Mouse (Mus musculus) left cerebral cortex, postnatal 36 days (tissue): ENCODE results near the gene Disp2. TPM values are rescaled to one million over a fixed set of nuclear protein-coding genes. Genes with fewer than 3 reads are reported as not detected.

ENCODE experiments used
- DNase-seq, 2 experiments: peaks; one replicate each; pipeline ENCODE4 v3.0.0; 2021 to 2022; ENCODE audit warnings: low spot score in 2 of 2, mixed read lengths in 1 of 2
- intact Hi-C: fragments of 180-260 bp; cut with DNase I; formaldehyde crosslinking; loops from one replicate; pipeline ENCODE4 v1.15.1; 2025
- total RNA-seq, 2 experiments: library from RNA; stranded (reverse); gene quantifications; 2 replicates each; pipeline ENCODE4 v1.2.3; 2021

Gene Disp2
- total RNA-seq, 2 experiments from 2014 or later, result 187 to 192 TPM

DNA sequence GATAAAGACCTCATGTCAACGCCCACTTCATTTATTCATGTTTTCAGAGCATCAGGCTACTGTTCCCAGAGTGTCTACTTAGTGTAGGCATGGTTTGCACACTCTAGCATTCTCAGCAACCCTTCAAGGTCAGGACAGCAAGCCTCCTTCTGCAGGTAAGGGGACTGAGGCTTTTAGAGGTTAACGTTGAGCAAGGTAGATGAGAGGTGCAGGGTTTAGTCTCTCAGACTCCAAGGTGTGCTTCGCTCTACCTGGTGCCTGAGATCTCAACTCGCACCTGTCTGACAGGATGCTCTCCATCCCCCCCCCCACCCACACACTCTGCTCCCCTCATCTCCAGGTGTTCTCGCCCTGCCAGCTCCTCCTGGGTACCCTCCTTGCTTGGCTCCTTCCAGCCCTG, 25.4 kb upstream of the Disp2 start:
- intact Hi-C loops, result no loop called here
- DNase-seq, result no peak

DNA sequence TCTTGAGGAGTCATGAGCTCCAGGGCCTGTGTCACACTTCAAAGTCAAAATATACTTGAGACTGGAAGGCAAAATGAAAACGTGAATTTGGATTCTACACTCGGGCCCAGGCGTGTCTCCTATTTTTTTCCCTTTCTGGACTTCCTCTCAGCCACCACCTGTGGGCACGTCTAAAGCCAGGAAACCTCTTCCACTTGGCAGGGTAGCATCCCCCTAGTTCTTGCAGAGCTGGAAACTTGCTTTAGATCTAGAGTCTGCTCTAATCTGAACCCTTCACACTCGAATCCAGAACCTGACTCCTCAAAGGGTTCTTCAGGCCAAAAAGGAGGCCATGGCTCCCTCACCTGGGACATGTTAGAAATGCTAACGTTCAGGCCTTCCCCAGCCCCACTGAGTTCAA, 24.1 kb upstream of the Disp2 start:
- no peak for DNase-seq

DNA sequence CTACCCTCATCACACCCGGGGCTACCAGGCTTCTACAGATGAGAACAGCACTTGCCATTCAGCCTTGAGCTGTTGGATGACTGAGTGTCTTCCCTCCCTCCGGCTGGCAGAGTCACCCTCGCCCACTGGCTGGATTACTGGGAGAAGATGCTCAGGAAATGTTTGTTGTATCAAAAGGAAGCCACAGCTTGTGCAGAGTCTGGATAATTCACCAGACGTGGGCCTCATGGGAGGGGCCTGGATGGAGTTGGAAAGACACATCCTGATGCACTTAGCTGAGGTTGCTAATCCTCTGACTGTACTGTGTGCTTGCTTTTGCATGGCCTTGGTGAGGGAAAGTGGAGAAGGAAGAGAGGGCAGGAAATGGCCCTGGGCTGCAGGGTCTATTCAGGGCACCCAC, 23.4 kb upstream of the Disp2 start:
- DNase-seq, result no peak
- intact Hi-C loops, result no loop called here

More for the DNA sequence above, 24.1 kb upstream of the Disp2 start:
- intact Hi-C loops, result no loop called here

DNA sequence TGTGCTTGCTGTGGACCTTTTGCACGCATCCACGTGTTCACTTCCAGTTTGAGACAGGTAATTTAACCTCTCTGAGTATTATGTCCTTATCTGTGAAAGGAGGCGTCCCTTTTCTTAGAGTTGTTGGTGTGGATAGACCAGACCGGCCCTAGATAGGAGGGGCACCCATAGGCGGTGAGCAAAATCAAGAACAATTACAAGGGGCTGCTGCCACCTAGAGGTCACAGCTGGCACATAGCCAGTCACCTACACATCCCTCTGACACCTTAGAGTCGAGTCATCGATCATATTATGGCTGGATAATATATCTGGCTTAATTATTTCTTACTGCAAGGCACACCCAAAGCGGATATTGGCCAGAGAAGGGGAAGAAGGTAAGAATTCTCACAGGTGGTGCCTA, 19.7 kb upstream of the Disp2 start:
- intact Hi-C loops, result loop anchor here (5.0 kb wide), 1 partner anchor 122 kb away; no protein-coding TSS in a partner anchor
- DNase-seq, result no peak

DNA sequence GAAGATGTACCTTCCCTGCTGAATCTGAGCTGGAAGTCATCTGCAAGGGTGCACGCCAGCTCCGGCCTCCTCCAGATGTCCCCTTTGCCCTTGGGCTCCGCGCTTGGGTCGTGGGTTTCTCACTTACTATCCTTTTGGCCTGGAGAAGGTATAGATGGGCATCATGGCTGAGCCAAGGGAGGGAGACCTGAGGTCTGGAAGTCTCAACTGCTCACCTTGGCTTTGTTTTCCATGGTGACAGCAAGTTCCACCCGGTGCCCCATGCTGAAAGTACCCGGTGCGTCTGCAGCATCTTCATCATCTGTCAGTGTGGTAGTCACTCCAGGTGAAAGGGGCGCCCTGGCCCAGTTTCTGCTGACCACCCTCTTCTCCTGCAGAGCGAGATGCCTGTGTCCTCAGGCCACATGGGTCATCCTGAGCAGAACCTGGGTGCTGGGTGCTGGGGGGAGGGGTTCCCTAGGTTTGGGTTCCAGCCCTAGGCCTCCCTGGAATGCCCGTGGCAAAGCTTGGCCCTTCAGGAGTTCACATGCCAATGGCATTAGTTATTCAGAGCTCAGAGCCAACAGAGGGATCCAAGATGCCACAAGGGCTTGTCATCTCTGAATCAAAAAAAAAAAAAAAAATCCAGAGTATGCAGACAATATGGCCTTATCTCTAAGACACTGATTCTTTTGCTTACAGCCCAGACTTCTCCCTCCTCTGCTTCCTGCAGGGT, 19.1 kb upstream of the Disp2 start:
- intact Hi-C loops, result loop anchor here (5.0 kb wide), 1 partner anchor 122 kb away; no protein-coding TSS in a partner anchor
- DNase-seq, result no peak

DNA sequence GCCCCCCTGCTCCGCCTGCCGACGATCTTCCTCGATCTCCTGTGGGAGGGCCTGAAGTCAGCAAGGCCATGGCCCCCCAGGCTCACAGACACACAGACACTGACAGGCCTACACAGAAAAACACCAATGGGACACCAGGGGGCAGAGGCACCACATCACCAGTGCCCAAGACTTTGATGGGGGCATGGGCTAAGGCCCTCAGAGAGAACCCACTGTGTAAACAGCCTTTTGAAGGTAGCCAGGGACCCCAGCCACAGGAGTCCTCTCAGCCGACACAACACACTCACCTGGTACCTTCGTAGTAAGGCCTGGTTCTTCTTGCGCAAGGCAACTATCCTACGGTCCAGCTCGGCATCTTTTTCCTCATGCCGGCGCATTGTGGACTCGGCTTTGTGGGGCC, 18.2 kb upstream of the Disp2 start:
- DNase-seq, result no peak
- intact Hi-C loops, result loop anchor here (5.0 kb wide), 1 partner anchor 121 kb away; no protein-coding TSS in a partner anchor

DNA sequence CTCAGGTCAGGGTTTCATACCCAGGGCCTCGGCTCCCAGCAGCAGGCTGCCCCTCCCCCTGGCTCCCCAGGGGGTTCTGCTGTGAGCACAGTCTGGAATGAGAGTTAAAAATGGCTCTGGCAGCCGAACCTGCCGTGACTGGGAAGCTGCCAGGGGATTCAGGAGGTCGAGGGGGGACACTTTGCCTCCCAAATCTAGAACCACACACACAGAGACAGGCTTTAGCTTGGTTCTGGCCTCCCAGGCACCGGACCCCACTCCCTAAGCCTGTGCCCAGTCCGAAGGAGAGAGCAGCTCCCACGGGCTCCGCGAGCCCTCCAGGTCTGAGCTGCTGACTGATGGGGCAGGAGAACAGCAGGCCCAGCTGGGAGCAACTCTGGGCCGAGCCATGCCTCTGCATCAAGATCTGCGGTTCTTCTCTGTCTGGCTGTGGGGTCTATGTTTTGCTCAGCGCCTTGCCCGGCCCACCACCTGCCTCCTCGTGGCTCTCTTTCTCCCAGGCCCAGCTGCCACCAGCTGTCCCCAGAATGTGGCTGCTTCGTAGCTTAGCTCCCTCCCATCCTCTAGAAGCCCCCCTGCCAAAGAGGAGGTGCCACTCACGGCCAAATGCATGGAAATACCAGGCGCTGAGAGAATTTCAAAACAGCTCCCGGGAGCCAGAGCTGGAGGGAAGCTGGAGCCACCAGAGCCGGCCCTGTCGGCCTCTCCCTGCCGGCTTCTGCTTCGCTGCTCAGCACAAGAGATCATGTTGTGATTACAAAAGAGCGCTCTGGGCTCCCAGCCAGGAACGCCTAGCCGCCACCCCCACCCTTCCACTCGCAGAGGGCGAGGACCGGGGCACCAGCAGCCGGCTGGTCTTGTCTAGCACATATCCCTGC, 17.4 kb upstream of the Disp2 start, which contains the start of gene Ccdc9b:
Gene Ccdc9b, minus strand, starts transcription at position 756 of the 878 bp plus-strand sequence.
- intact Hi-C loops, result loop anchor here (2.0 to 5.0 kb wide), 2 partner anchors 15 to 120 kb away; no protein-coding TSS in a partner anchor
- DNase-seq, result peak; percentile 80 to 83

DNA sequence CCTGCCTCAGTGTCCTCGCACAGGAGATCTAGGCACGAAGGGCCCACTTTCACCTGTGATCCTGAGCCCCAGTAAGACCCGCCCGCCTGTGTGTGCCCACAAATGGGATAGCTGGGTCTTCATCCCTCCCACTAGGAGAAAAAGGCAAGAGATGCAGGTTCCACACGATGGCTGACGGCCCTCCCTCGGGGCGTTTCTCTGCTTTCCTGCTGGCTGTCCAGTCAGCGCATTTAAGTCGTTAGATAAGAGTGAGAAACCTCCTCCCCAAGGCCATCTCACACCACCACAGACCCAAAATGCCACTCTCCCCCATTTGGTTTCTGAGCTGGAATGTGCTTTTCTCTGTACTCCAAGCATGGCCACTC, 16.8 kb upstream of the Disp2 start:
- no peak for DNase-seq
- intact Hi-C loops, result loop anchor here (2.0 to 5.0 kb wide), 2 partner anchors 16 to 120 kb away; no protein-coding TSS in a partner anchor

DNA sequence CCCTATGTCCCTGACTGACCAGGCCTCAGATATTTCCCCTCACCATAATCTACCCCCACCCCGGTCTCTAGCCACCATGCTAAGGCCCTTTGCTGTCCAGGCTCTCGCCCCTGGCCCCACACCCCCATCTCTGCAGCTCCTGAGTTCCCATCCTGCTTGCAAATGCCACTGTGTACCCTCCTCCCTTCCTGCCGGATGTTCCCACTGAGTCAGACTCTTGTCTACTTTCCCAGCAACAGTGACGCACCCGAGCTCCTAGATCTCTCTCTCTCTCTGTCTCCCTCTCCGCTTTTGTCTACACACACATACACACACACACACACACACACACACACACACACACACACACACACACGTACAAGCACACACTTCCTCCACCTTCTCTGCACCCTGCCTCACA, 16.1 kb upstream of the Disp2 start:
- peak; percentile 57 to 58 for DNase-seq
- intact Hi-C loops, result loop anchor here (2.0 to 5.0 kb wide), 2 partner anchors 17 to 119 kb away; no protein-coding TSS in a partner anchor

DNA sequence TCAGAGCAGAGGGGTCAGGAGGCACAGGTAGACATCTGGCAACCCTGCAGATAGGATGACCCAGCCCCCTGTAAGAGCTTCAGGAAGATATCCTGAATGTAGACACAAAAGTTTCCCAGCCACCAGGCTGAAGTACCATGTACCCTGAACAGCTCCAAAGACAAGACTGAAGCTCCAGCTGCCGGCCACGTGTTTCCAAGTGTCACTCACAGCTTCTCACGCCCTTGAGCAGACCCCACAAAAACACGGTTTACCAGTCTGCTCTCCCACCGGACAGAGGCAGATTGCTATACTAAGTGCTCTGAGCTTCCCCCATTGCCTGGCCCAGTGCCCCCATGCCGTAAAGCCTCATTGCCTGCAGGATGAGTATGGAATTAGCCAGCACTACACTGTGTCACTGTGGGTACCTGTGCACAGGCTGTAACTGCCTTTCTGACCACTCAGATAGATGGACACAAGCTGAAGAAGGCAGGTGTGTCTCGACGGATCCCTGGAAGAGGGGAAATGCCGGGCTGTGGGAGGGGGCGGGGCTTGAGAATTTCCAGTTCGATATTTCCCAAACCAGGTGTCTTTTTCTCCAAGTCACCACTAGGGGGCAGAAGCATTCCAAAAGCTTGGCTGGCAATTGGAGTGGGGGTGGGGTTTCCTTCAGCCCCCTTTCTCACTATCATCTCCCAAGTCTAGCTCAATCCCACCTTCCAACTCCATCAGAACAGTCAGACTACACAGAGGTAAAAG, 15.3 kb upstream of the Disp2 start:
- intact Hi-C loops, result loop anchor here (5.0 kb wide), 1 partner anchor 118 kb away; no protein-coding TSS in a partner anchor
- peak; percentile 34 to 43 for DNase-seq

DNA sequence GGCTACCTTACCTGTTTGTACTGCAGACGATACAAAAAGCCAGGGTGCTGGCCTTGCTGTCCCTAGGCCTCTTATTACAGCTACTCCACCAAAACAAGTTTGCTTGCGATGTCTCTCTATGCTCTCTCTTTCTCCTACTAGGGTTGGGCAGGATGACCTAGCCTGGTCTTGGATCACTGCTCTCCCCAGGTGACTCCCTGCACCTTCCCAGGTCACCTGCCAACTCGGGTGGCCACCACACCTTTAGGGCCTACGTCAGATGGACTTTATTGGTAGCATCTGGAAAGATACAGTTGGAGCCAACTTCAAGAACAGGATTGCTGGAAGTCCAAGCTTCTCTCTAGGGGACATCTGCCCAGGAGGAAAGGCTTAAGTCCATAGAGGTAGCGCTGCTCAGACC, 14.6 kb upstream of the Disp2 start:
- intact Hi-C loops, result loop anchor here (5.0 kb wide), 2 partner anchors 97 to 117 kb away; partner anchors contain the start of gene Ivd

DNA sequence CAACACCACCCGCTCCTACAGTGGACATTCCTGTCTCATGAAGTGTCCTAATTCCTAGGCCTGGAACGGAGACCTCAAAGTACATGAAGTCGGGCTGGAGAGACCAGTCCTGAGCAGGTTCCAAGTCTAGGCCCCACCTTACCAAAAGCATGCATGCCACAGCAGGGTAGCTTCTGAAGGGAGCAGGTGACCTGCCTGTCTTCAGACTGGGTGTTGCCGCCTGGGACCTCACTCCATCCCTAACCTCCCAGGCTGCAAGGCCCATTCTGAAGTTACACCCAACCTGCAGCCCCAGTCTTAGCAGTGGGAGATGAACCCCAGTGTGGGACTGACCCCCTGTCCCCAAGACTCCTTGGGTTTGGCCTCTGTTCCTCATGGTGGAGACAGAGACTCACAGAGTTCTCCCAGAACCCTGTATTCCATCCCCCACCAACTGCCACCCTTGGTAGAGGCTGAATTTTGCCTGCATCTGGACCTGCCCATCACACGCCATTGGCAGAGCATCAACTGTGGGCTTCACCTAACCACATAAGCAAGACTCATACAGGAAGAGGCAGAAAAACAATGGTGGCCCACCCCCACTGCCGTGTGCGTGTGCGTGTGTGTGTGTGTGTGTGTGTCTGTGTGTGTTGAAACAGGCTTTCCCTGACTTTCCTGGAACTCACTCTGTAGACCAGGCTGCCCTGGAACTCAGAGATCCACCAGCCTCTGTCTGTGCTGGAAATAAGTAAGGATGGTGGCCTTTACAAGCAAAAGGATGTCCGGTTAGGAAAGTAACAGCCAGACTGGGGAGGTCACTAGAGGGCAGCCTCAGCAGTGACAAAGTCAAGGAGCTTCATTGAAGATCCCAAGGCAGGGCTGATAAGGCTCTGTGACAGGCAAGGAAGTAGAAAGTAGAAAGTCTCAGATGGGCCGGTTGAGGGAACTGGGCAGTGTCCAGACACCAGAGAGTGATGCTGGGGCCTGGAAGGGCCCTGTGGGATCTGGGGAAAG, 13.2 kb upstream of the Disp2 start:
- intact Hi-C loops, result loop anchor here (5.0 kb wide), 1 partner anchor 96 kb away; the partner anchor contains the start of gene Ivd
- DNase-seq, result no peak

More for the DNA sequence above, 14.6 kb upstream of the Disp2 start:
- DNase-seq, result no peak

DNA sequence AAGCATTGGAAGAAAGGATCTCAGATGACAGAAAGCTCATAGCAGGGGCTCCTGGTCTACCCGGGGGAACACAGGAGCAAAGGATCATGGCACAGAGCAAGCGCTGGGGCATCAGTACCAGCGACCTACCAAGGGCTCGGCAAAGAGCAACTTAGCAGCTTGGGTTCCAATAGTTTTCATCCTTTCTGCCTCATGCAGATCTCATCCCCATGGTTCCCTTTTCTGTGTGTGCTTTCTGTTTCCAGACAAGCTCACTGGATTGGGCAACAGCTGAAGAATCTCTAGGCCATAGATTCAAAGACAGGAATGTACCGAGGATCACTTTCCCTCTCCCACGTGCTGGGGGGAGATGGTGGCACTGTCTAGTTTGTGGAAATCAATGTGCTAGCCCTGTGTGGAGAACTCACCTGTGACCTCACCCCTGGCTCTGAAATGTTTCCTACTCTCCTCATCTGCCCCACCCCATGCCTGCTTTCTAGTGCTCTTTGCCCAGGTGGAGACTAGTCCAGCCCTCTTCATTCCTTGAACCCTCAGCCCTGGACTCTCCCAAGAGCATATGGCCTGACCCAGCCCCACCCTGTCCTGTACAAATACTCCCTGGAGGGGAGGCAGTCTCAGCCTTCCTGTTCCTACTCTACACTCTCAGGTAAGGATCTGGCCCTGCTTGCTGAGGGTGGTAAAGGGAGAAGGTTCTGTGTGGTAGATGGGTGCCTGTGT, 7.2 kb upstream of the Disp2 start, which contains the start of gene Phgr1:
Gene Phgr1, plus strand, starts transcription at position 612 of the 717 bp plus-strand sequence.
- DNase-seq, result no peak
- intact Hi-C loops, result no loop called here

DNA sequence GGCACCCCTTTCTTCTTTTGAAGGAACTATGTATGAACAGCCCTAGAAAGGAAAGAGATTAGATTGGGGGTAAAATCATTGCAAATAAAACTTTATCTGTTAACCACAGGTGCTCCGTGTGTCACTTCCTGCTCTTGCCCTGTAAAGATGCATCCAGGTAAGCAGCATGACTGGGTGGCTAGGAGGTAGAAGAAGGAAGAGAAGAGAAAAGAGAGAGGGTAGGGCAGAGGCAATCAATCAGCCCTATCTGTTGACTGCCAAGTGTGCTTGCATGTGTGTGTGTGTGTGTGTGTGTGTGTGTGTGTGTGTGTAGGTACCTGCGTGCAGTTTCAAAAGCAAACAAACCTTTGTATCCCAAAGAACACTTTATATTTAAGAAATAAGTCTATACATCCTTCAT, 5.0 kb upstream of the Disp2 start:
- intact Hi-C loops, result no loop called here

DNA sequence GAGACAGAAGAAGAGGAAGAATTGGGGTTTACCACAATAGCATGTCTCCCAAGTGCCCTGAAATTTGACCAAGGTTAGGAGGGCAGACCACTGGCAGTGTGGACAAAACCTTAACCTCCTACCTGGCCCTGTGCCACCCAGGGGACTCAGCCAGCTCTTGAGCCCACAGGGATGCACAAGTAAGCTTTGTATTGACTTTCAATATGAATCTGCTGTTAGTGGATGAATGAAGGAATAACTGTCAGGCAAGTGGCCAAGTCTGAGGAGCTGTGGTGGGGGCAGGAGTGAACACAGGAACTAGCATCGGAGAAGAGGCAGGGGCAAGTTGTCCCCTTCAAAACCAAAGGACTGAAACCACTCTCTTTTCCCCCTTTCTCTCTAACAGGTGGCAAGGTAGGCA, 4.1 kb upstream of the Disp2 start:
- intact Hi-C loops, result no loop called here
- DNase-seq, result peak; percentile 16 to 32

More for the DNA sequence above, 5.0 kb upstream of the Disp2 start:
- no peak for DNase-seq

DNA sequence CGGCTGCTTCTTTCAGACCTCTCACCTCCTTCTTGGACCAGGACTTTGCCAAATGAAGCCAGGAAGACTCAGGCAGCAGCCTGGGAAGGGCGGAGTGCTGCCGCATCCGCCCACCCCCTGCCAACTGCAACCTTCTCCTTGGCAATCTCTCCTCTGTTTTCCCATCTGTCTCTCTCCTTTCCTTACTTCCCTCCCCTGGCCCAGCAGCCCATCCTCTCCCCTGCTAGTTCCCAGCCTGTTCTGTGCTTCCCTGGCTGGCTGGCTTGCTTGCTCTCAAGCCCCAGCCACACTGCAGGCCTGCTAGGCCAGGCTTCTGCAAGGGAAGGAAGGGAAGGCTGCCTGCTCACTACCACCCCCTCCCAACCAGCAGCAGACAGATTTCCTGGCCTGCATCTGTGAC, 3.7 kb upstream of the Disp2 start:
- peak; percentile 73 to 82 for DNase-seq
- intact Hi-C loops, result no loop called here

DNA sequence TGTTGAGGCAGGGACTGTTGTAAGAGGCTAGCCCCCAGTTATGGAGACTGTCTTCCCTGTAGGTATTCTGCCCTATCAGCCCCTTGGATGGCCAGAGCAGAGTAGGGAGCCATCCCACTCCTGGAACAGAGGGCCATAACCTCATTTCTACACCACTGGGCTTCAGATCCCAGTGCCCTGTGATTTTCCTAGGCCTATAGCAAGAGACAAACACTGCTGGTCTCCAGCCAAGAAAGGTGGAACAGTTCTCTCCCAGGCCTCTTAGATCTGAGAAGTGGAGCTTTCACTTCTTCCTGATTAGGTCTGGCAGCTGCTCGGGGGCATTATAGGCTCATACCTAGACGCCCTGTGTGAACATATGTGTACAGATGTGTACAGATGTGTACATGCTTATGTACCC, 3.2 kb upstream of the Disp2 start:
- intact Hi-C loops, result no loop called here
- no peak for DNase-seq

DNA sequence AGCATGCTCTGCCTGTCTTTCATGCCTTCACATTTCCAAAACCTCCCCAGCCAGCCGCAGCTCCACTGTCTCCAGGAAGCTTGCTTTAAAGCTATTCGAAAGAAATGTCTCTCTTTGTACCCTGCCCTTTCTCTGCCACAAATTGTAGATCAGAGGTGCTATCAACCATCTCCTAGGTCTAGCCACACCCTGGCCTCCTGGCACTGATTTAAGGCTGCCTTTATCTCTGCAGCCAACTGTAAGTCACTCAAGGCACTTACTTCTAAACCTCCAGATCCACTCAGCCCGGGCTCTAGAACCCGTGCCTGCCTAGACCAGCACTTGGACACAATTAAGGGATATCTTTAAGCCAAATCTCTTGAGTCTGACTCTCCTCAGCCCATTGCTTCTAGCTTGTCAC, 1.1 kb upstream of the Disp2 start:
- intact Hi-C loops, result no loop called here
- no peak for DNase-seq
